Mouse (Mus musculus): ENCODE measurements around the gene Cldn24.

- TF ChIP-seq POLR2A (IDR thresholded peaks at IDR 0.05; ENCODE audit: borderline replicate concordance, extremely low read depth, insufficient read depth, insufficient read length, poor library complexity, severe bottlenecking), result no peak
- no peak for TF ChIP-seq CTCF (IDR thresholded peaks at IDR 0.05; ENCODE audit: borderline replicate concordance, extremely low read depth, insufficient read depth, insufficient read length)
Observed at GRCm38 (mm10) chr8:47799438-47799837, 22.5 kb upstream of the Cldn24 start.

Measured in brain, embryonic 14.5 days (tissue).